Comparison of ENCODE assay signal across 8 mouse cellular contexts in the genomic region with DNA sequence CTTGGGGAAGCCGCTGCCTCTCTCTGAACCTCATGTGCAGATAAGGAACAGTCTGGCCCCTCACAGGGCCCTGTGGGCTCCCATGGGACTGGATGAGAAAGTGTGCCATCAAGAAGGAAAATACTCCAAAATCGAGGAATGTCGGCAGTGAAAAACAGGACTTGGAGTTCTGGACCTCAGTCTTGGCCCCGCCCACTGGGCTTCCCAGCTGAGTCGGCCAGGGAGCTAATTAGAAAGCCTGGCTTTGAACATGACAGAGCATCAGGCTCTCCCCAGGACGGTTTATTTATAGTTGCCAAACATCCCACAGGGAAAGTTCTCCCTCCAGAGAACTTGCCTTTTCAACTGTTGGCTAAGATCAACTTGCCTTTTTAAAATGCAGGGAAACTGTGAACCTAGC.
DNase-seq lines count a peak whose midpoint lies in the region; ATAC-seq and TF ChIP-seq lines count a peak whose summit lies in the region.
"Had no signal": no experiment of that assay in that cellular context is flagged by ENCODE, and none has a peak within 500 bp of the region (broad histone marks: within the 10 kb centered on the region; RNA-seq: fewer than 3 reads in every experiment).

No protein-coding gene starts in this region.

- no peak overlapping the region for H3K27ac ChIP-seq in midbrain, postnatal 0 days (ENCODE audit: low read depth, low read length)
- H3K27ac ChIP-seq in midbrain, embryonic 11.5 days (ENCODE audit: low read depth, low read length), result no peak overlapping the region
- H3K27ac ChIP-seq in thymus, adult 2 months (ENCODE audit: control insufficient read depth, insufficient read depth, low read length), result no peak overlapping the region

- TF ChIP-seq POLR2A in thymus, adult 2 months (IDR thresholded peaks at IDR 0.05; ENCODE audit: control insufficient read depth, extremely low read depth, insufficient read depth, low read length, poor library complexity), result no peak

- no peaks in the 10 kb centered on the region for H3K27me3 ChIP-seq in midbrain, postnatal 0 days (ENCODE audit: insufficient read depth, low read length)
- H3K27me3 ChIP-seq in midbrain, embryonic 11.5 days (ENCODE audit: control insufficient read depth, insufficient read depth, low read length), result no peaks in the 10 kb centered on the region
- H3K27me3 ChIP-seq in thymus, adult 2 months (ENCODE audit: control insufficient read depth, insufficient read depth, low read length), result no peaks in the 10 kb centered on the region

- H3K4me1 ChIP-seq in midbrain, postnatal 0 days (ENCODE audit: insufficient read depth, low read length), result no peaks in the 10 kb centered on the region
- H3K4me1 ChIP-seq in midbrain, embryonic 11.5 days (ENCODE audit: control insufficient read depth, insufficient read depth, low read length), result no peaks in the 10 kb centered on the region
- no peaks in the 10 kb centered on the region for H3K4me1 ChIP-seq in thymus, adult 2 months (replicated peaks; ENCODE audit: control insufficient read depth, insufficient read depth, low read length)

- no peak overlapping the region for H3K4me3 ChIP-seq in midbrain, postnatal 0 days (ENCODE audit: low read depth, low read length)
- H3K4me3 ChIP-seq in midbrain, embryonic 11.5 days (ENCODE audit: low read depth, low read length), result no peak overlapping the region
- no peak overlapping the region for H3K4me3 ChIP-seq in thymus, adult 2 months (ENCODE audit: control insufficient read depth, insufficient read depth, low read length)

- WGBS in midbrain, postnatal 0 days, result 61% methylated on average over 6 of the region's 6 CpGs
- 67% methylated on average over 6 of the region's 6 CpGs for WGBS in midbrain, embryonic 11.5 days
- WGBS in thymus, adult 2 months, result 90% methylated on average over 6 of the region's 6 CpGs

- no peak for ATAC-seq in midbrain, postnatal 0 days (ENCODE audit: low FRiP score)
- ATAC-seq in midbrain, embryonic 11.5 days (ENCODE audit: low FRiP score), result no peak

- TF ChIP-seq CTCF in midbrain, postnatal 0 days (IDR thresholded peaks at IDR 0.05), result no peak
- no peak for TF ChIP-seq CTCF in thymus, adult 2 months (IDR thresholded peaks at IDR 0.05; ENCODE audit: borderline replicate concordance, control insufficient read depth, extremely low read depth, insufficient read depth, low read length, poor library complexity)

- H3K9ac ChIP-seq in midbrain, postnatal 0 days (replicated peaks; ENCODE audit: low read length, poor library complexity, severe bottlenecking), result no peak overlapping the region
- no peak overlapping the region for H3K9ac ChIP-seq in midbrain, embryonic 11.5 days (ENCODE audit: low read length)

- H3K36me3 ChIP-seq in midbrain, postnatal 0 days (ENCODE audit: insufficient read depth, low read length), result no peaks in the 10 kb centered on the region
- H3K36me3 ChIP-seq in midbrain, embryonic 11.5 days (ENCODE audit: control insufficient read depth, insufficient read depth, low read length), result no peaks in the 10 kb centered on the region
- no peaks in the 10 kb centered on the region for H3K36me3 ChIP-seq in thymus, adult 2 months (ENCODE audit: control insufficient read depth, insufficient read depth, low read length)

- no peak overlapping the region for H3K4me2 ChIP-seq in midbrain, postnatal 0 days (ENCODE audit: low read depth, low read length, poor library complexity, severe bottlenecking)
- H3K4me2 ChIP-seq in midbrain, embryonic 11.5 days, result no peak overlapping the region

- DNase-seq in midbrain, postnatal 0 days (ENCODE audit: low spot score), result peak; percentile 21
- DNase-seq in midbrain, embryonic 11.5 days (ENCODE audit: low spot score, missing footprints), result no peak
- DNase-seq in heart, adult 8-10 months (ENCODE audit: low spot score), result peak; percentile 42
- peak; percentile 45 for DNase-seq in kidney, postnatal 10 days
- DNase-seq in testis, postnatal 10 days (ENCODE audit: low spot score), result peak; percentile 78
- no peak for DNase-seq in thymus, adult 2 months
- DNase-seq in neural tube, embryonic 10.5 days (ENCODE audit: extremely low spot score, low spot score), result no peak
- DNase-seq: adrenal gland, postnatal 25 days had no signal

- no peaks in the 10 kb centered on the region for H3K9me3 ChIP-seq in midbrain, postnatal 0 days (ENCODE audit: low read length)
- H3K9me3 ChIP-seq in midbrain, embryonic 11.5 days (ENCODE audit: control insufficient read depth, low read length), result no peaks in the 10 kb centered on the region

Comparison
In these comparisons a context has a peak if more than half of its experiments do, and no peak if none do; other contexts are left out.
1. DNase-seq: peak in midbrain, postnatal 0 days (single experiment), heart, adult 8-10 months (single experiment), kidney, postnatal 10 days (single experiment) and testis, postnatal 10 days (single experiment); none in midbrain, embryonic 11.5 days (single experiment), thymus, adult 2 months (single experiment) and neural tube, embryonic 10.5 days (single experiment).